Mouse (Mus musculus) adrenal gland, postnatal 36 days (tissue): Measurements from ENCODE around the gene Igfals. TPM values are rescaled to one million over a fixed set of nuclear protein-coding genes. Genes with fewer than 3 reads are reported as not detected.
A peak's percentile ranks its signal among the peaks of the same experiment; 100 is the strongest.

Experiments used
- DNase-seq, 2 experiments: peaks; one replicate each; pipeline ENCODE4 v3.0.0; 2021; ENCODE audit warnings: mixed read lengths in 1 of 2
- total RNA-seq, 2 experiments: library from RNA; stranded (reverse); gene quantifications; 2 replicates each; pipeline ENCODE4 v1.2.3; 2021

Gene Igfals
- total RNA-seq, 2 experiments from 2014 or later, result 4.1 to 4.3 TPM

GRCm38 (mm10) chr17:24894061-24894994 is 28.5 kb downstream of the Igfals start:
- DNase-seq, result peak in 1 of 2 experiments; percentile 21

GRCm38 (mm10) chr17:24894995-24895547 is 29.3 kb downstream of the Igfals start, which contains the start of the genes Eme2 and Mrps34:
Gene Eme2 (minus strand): TSS chr17:24895087.
Gene Mrps34 (plus strand): TSS chr17:24895116.
- peak; percentile 86 to 87 for DNase-seq

GRCm38 (mm10) chr17:24895571-24896240 is 29.9 kb downstream of the Igfals start:
- peak; percentile 73 to 81 for DNase-seq

GRCm38 (mm10) chr17:24896241-24896992 is 30.6 kb downstream of the Igfals start, which contains the start of gene Nme3:
Gene Nme3 (plus strand): TSS chr17:24896500.
- peak; percentile 86 to 91 for DNase-seq

DNA sequence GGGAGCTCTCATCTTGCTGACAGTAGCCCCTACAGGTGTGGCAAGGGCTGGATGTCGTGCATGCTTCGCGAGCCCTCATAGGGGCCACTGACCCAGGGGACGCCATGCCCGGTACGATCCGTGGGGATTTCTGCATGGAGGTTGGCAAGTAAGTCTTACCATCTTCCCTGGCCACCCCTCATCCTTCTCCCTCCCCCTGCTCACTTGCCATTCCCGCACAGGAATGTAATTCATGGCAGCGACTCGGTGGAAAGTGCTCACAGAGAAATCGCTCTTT is 31.1 kb downstream of the Igfals start:
- DNase-seq, result no peak

DNA sequence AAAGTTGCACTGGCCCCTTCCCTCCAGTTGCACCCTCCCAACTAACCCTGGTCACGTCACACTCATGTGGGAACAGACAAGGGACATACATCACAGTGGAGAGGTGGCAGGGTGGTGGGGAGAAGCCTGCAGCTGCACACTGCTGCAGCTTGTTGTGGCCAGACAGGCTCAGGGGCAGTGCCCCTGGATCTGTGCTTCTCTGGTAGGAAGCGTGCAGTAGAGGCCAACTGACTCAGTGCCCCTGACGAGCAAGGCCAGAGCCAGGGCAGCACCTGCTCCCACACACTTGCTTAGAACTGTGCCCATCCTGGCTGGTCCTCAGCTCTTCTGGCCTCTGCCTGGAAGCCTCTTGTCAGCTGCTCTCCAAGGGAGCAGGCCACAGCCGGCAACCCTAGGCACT is 31.8 kb downstream of the Igfals start:
- DNase-seq, result peak; percentile 61 to 70

- no peak for DNase-seq
These were observed 32.5 kb downstream of the Igfals start for GRCm38 (mm10) chr17:24898041-24898854.

DNA sequence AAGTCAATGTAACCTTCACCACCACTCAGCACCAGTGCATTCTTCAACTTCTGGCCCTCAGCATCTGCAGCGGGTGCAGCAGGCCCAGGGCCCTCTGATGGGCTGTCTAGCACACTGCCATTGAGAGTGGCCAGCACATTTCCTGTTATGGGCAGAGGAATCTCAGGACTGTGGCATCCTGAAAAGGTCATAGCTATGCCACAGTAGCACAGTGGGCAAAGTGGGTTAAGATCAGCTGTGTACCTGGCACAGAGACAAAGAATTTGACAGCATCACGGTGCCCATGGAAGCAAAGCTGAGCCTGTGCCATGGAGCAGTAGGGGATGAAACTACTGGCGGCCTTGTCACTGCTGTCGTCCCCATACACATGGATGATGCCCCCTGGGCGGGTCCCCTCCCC is 33.4 kb downstream of the Igfals start:
- no peak for DNase-seq

- no peak for DNase-seq
These were observed 34.2 kb downstream of the Igfals start for GRCm38 (mm10) chr17:24900014-24900413.

DNA sequence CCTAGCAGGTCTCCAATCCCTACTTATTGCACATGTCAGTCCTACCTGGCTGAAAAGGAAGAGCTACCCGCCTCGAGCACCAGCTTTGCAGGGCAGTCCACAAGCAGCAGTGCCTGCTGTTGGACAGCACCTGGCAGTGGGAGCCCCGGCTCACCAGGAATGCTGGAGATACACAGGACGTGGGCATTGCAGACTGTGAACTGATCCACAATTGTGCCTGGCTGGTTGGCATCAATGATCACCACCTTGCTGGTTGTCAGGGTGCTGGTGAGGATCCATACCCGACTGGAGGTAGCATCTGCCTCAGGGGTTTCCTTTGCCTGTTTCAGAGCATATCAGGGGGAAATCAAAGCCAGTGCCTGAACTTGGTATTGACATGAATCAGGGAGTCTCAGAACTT is 36.3 kb downstream of the Igfals start:
- no peak for DNase-seq

DNA sequence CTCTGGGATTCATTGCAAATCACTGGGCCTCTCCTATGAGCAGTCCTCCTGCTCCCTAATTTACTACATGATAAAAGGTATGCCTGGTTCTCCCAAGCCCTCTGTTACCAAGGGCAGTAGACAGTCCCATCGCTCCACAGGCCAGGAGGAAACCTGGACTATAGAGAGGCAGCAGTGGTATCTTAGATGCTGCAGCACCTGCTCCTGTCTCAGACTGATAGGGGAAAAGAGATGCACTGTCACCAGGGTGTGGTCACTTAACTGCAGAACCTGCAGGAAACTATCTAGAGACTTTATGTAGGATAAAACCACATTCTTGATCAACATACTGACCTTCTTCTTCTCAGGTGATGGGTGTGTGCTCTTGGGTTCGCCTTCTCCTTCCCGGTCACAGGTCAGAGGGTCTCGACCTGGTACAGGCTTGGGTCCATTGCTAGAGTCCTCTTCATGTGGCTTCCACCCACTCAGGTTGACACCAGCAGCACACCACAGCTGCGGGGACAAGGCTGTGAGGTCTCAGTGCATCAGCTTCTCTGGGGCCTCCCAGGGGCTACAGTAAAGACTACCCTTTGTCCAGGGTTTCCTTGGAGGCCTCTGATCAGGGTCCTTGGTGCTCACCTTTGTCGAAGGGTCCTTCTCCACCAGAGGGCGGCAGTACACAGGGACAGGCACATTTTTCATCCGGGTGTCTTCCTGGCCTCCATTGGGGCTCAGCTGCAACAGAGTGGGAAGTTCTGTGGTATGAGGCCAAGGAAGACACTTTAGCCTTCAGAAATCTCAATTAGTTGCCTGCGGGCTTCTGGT is 37.1 kb downstream of the Igfals start:
- peak; percentile 57 to 65 for DNase-seq

DNA sequence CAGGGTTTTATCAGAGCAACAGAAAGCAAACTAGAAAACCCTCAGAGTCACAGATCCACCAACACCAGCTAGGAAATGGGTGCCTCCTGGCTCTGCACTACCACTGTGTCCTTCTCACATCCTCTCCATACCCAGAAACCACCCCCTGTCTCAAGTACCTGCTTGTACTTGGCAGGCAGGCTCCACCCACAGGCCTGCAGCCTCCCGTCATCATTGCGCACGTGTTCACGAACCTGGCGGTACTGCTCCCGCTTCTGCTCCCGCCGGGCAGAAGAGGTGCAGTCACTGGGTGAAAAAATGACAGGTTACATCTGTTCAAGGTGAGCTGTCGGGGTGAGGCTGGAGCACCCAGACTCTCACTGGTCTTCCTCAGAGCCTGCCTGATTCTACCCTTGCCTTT is 38.0 kb downstream of the Igfals start:
- DNase-seq, result no peak

GRCm38 (mm10) chr17:24907591-24907990 is 41.8 kb downstream of the Igfals start:
- peak; percentile 84 to 89 for DNase-seq

DNA sequence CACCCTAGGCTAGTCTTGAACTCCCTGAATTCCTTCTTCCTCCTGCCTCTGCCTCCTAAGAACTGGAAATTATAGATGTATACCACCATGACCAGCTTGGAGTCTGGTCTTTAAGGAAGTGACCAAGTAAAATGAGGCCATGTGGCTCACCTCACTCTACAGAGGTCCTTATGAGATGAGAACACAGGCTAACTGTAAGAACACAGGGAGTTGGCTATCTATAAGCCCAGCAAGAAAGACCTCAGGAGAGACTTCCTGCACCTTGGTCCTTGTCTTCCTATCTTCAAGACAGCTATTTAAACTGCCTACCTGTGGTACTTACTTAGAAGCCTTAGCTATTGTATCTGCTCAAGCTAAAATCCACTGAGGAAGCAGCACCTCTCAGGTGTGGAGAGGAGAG is 48.2 kb downstream of the Igfals start:
- no peak for DNase-seq

DNA sequence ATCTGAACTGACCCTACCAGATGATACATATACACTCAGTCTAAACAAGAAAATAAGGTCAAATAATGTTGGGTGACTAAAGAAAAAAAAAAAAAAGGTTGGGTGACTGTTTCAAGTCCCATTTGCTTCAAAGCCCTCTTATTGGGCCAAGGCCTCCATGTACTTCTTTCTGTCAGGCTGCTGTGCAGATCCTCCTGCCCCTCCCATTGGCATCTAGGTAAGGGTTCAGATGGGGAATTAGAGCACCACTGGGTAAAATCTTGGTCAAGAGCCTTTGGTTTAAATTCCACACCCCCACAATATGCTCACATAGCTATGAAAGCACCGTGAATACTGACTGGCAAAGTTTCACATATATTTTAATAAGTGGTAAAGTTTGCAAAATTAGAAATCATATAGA is 57.4 kb downstream of the Igfals start:
- DNase-seq, result no peak

- peak; percentile 64 to 68 for DNase-seq
These were observed 63.7 kb downstream of the Igfals start for GRCm38 (mm10) chr17:24929506-24929905.
